Mouse (Mus musculus) limb, embryonic 12.5 days (tissue): Measurements from ENCODE around the gene Mapkapk2. TPM values are rescaled to one million over a fixed set of nuclear protein-coding genes. Genes with fewer than 3 reads are reported as not detected.

ENCODE experiments used
- ATAC-seq: fragments of 200-750 bp; cut with Nextera tagmentation; 2 replicates; pipeline ENCODE4 v1.8.0; 2017; ENCODE audit warnings: low read depth, moderate TSS enrichment; ENCODE audit not compliant: insufficient number of reproducible peaks, insufficient read depth, low FRiP score, low TSS enrichment
- H3K27ac ChIP-seq: fragments of 300-500 bp; sonication (generic); 2 replicates; pipeline ENCODE4 v1.5.1; 2016; ENCODE audit warnings: mild to moderate bottlenecking, moderate library complexity
- H3K27me3 ChIP-seq: fragments of 300-500 bp; sonication (generic); 2 replicates; pipeline ENCODE4 v1.6.1; 2016; ENCODE audit warnings: mild to moderate bottlenecking, moderate library complexity
- H3K36me3 ChIP-seq: fragments of 300-500 bp; sonication (generic); 2 replicates; pipeline ENCODE4 v1.6.1; 2016; ENCODE audit warnings: mild to moderate bottlenecking, moderate library complexity
- H3K4me1 ChIP-seq: fragments of 300-500 bp; sonication (generic); replicated peaks from 2 replicates; pipeline ENCODE4 v1.6.1; 2016
- H3K4me2 ChIP-seq: fragments of 300-500 bp; sonication (generic); 2 replicates; pipeline ENCODE4 v1.6.1; 2016; ENCODE audit warnings: mild to moderate bottlenecking, moderate library complexity
- H3K4me3 ChIP-seq: fragments of 300-500 bp; sonication (generic); replicated peaks from 2 replicates; pipeline ENCODE4 v1.5.1; 2016; ENCODE audit warnings: mild to moderate bottlenecking
- H3K9ac ChIP-seq: fragments of 300-500 bp; sonication (generic); replicated peaks from 2 replicates; pipeline ENCODE4 v1.6.1; 2016; ENCODE audit warnings: mild to moderate bottlenecking, moderate library complexity
- H3K9me3 ChIP-seq: fragments of 300-500 bp; sonication (generic); 2 replicates; pipeline ENCODE4 v1.6.1; 2016; ENCODE audit warnings: mild to moderate bottlenecking, moderate library complexity
- WGBS: fragments of 180-500 bp; shearing (Covaris S2); methylation state at CpG from one replicate; pipeline ENCODE4 v1.1.7; 2016; 5-methylcytosine and 5-hydroxymethylcytosine counted together
- polyA plus RNA-seq: library from polyadenylated mRNA; unstranded; fragments of >200 nt; fragmentation: Nextera tagmentation; extraction: Ambion mirVana; gene quantifications from 2 replicates; pipeline ENCODE4 v1.2.1, GENCODE M21; 2016

Gene Mapkapk2
- polyA plus RNA-seq, 1 experiment from 2014 or later = 58.9 TPM

GRCm38 (mm10) chr1:131110525-131111106 is 13.0 kb upstream of the Mapkapk2 start:
- H3K27ac ChIP-seq = no peak overlapping the region

GRCm38 (mm10) chr1:131107575-131108308 is 10.1 kb upstream of the Mapkapk2 start:
- H3K9ac ChIP-seq = no peak overlapping the region
- peak; percentile 86 for ATAC-seq
- 43% methylated on average over 10 of the region's 10 CpGs for WGBS
- H3K4me3 ChIP-seq = no peak overlapping the region
- no peaks in the 10 kb centered on the region for H3K9me3 ChIP-seq
- peak overlapping the region; percentile 87 for H3K27ac ChIP-seq
- H3K4me2 ChIP-seq = no peak overlapping the region
- peaks cover 15% of the 10 kb centered on the region; the same call in 1 of the 2 replicates for H3K4me1 ChIP-seq
- no peaks in the 10 kb centered on the region for H3K27me3 ChIP-seq
- no peaks in the 10 kb centered on the region for H3K36me3 ChIP-seq

More at GRCm38 (mm10) chr1:131110525-131111106, 13.0 kb upstream of the Mapkapk2 start:
- no peak overlapping the region for H3K4me2 ChIP-seq
- H3K9ac ChIP-seq = no peak overlapping the region
- peaks cover 18% of the 10 kb centered on the region; the same call in 1 of the 2 replicates for H3K4me1 ChIP-seq
- WGBS = 70% methylated on average over 12 of the region's 12 CpGs
- no peak for ATAC-seq
- no peaks in the 10 kb centered on the region for H3K36me3 ChIP-seq
- H3K4me3 ChIP-seq = no peak overlapping the region
- peaks cover 5% of the 10 kb centered on the region; the same call in 1 of the 2 replicates for H3K27me3 ChIP-seq
- no peaks in the 10 kb centered on the region for H3K9me3 ChIP-seq

GRCm38 (mm10) chr1:131103776-131104424 is 6.3 kb upstream of the Mapkapk2 start:
- ATAC-seq = no peak

DNA sequence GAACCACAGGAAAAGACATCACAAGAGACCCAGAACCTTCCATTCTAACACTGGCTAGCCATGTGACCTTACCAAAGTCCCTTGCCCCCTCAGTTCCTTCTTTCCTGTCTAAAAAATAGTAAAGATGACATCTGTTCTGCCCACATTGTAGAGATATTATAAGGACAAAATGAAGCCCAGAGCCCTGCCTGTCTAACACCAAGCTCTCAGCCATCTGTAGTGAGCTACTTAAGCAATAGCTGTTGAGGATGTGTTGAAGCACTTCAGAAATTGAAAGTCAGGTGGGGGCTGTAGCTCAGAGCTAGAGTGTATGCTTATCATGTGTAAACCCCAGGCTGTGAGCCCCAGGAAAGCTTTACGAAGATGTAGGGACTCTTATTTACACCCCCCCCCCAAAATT is 3.2 kb upstream of the Mapkapk2 start:
- Histone ChIP-seq H3K4me3 (no peak overlapping the region), H3K4me1 (peaks cover 8% of the 10 kb centered on the region; the same call in 1 of the 2 replicates), H3K36me3 (no peaks in the 10 kb centered on the region), H3K9ac (no peak overlapping the region), H3K27me3 (no peaks in the 10 kb centered on the region), H3K9me3 (no peaks in the 10 kb centered on the region), H3K27ac (no peak overlapping the region), H3K4me2 (no peak overlapping the region)
- ATAC-seq = no peak
- WGBS = 68% methylated on average over 1 of the region's 1 CpGs

More at GRCm38 (mm10) chr1:131103776-131104424, 6.3 kb upstream of the Mapkapk2 start:
- WGBS = 85% methylated on average over 10 of the region's 10 CpGs
- no peaks in the 10 kb centered on the region for H3K36me3 ChIP-seq
- no peaks in the 10 kb centered on the region for H3K27me3 ChIP-seq
- no peak overlapping the region for H3K4me2 ChIP-seq
- no peak overlapping the region for H3K9ac ChIP-seq
- peaks cover 12% of the 10 kb centered on the region; the same call in 1 of the 2 replicates for H3K4me1 ChIP-seq
- no peak overlapping the region for H3K4me3 ChIP-seq
- H3K27ac ChIP-seq = no peak overlapping the region
- H3K9me3 ChIP-seq = no peaks in the 10 kb centered on the region

- Histone ChIP-seq H3K9me3 (no peaks in the 10 kb centered on the region), H3K27ac (peak overlapping the region; percentile 93), H3K4me2 (peak overlapping the region; percentile 79), H3K9ac (peak overlapping the region; percentile 95), H3K4me1 (peaks cover 38% of the 10 kb centered on the region), H3K27me3 (no peaks in the 10 kb centered on the region), H3K36me3 (no peaks in the 10 kb centered on the region), H3K4me3 (peak overlapping the region; percentile 96)
- under 1% methylated on average over 86 of the region's 98 CpGs for WGBS
- ATAC-seq = peak; percentile 66
Observed at GRCm38 (mm10) chr1:131096803-131097699, 575 bp downstream of the Mapkapk2 start.

DNA sequence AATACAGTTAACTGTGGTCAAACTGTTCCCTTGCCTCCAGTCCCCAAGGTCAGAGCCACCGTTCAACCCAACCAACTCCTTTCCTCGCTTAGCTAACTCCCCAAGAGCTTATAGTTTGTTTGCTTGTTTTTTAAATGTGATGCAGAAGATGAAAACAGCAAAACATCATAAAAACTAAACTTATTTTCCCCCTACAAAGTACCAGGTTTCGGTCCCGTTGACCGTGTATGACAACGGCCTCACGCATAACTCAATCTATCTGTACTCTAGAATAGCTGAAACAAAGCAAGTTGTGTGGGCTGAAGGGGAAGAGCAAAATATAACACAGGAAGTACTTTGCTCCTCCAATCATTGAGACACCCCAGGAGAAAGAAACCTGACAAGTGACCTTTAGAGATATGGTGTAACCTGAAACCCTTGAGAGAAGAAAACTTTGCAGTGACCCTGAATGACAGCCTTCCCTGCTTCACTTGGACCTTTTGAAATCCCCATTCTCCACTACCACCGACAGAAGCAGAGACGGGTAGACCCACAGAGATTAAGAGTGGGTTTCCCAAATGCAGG is 1.4 kb downstream of the Mapkapk2 start:
- H3K4me3 ChIP-seq = peak overlapping the region; percentile 96
- H3K27ac ChIP-seq = peak overlapping the region; percentile 93
- peak overlapping the region; percentile 95 for H3K9ac ChIP-seq
- WGBS = 36% methylated on average over 9 of the region's 9 CpGs
- no peak for ATAC-seq
- no peaks in the 10 kb centered on the region for H3K9me3 ChIP-seq
- no peaks in the 10 kb centered on the region for H3K36me3 ChIP-seq
- H3K27me3 ChIP-seq = no peaks in the 10 kb centered on the region
- H3K4me1 ChIP-seq = peaks cover 42% of the 10 kb centered on the region
- peak overlapping the region; percentile 79 for H3K4me2 ChIP-seq

GRCm38 (mm10) chr1:131095574-131095973 is 2.1 kb downstream of the Mapkapk2 start:
- Histone ChIP-seq H3K4me2 (peak overlapping the region; percentile 79), H3K27me3 (no peaks in the 10 kb centered on the region), H3K36me3 (no peaks in the 10 kb centered on the region), H3K4me3 (peak overlapping the region; percentile 96), H3K9ac (peak overlapping the region; percentile 95), H3K4me1 (peaks cover 48% of the 10 kb centered on the region), H3K9me3 (no peaks in the 10 kb centered on the region), H3K27ac (no peak overlapping the region)
- 56% methylated on average over 8 of the region's 8 CpGs for WGBS
- no peak for ATAC-seq

- H3K27me3 ChIP-seq = no peaks in the 10 kb centered on the region
- H3K4me2 ChIP-seq = no peak overlapping the region
- H3K27ac ChIP-seq = no peak overlapping the region
- no peak for ATAC-seq
- no peak overlapping the region for H3K4me3 ChIP-seq
- no peaks in the 10 kb centered on the region for H3K36me3 ChIP-seq
- H3K9ac ChIP-seq = no peak overlapping the region
- H3K4me1 ChIP-seq = peaks cover 65% of the 10 kb centered on the region
- no peaks in the 10 kb centered on the region for H3K9me3 ChIP-seq
- WGBS = 89% methylated on average over 8 of the region's 8 CpGs
Observed at GRCm38 (mm10) chr1:131093889-131094288, 3.7 kb downstream of the Mapkapk2 start.

- H3K9ac ChIP-seq = no peak overlapping the region
- H3K4me1 ChIP-seq = peaks cover 73% of the 10 kb centered on the region
- H3K4me3 ChIP-seq = no peak overlapping the region
- no peaks in the 10 kb centered on the region for H3K9me3 ChIP-seq
- no peak for ATAC-seq
- no peaks in the 10 kb centered on the region for H3K36me3 ChIP-seq
- WGBS = 97% methylated on average over 3 of the region's 3 CpGs
- no peak overlapping the region for H3K27ac ChIP-seq
- no peak overlapping the region for H3K4me2 ChIP-seq
- H3K27me3 ChIP-seq = no peaks in the 10 kb centered on the region
Observed at GRCm38 (mm10) chr1:131092846-131093245, 4.8 kb downstream of the Mapkapk2 start.

DNA sequence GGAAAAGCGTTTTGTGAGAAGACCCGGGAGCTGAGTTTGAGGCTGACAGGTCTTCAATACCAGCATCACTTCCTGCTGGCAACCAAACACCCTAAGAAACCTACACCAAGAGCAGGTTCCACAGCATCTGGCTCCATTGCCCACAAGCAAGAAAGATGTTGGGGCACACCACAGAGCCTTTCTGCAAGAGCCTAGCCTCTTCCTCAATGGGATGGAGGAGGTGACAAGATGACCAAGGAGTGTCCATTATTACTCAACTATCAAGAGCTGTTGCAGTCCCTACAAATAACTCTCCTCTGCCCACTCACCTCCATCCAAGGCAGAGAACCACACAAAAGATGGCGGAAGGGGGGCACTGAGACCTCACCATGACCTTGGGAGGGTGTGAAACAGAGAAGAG is 5.5 kb downstream of the Mapkapk2 start:
- no peaks in the 10 kb centered on the region for H3K36me3 ChIP-seq
- no peaks in the 10 kb centered on the region for H3K27me3 ChIP-seq
- peaks cover 76% of the 10 kb centered on the region for H3K4me1 ChIP-seq
- no peak overlapping the region for H3K9ac ChIP-seq
- ATAC-seq = no peak
- H3K4me2 ChIP-seq = no peak overlapping the region
- no peak overlapping the region for H3K27ac ChIP-seq
- no peaks in the 10 kb centered on the region for H3K9me3 ChIP-seq
- H3K4me3 ChIP-seq = no peak overlapping the region
- 88% methylated on average over 3 of the region's 3 CpGs for WGBS
